Mouse (Mus musculus) C2C12 (cell line): ENCODE measurements around the gene Slc41a1. TPM values are rescaled to one million over a fixed set of nuclear protein-coding genes. Genes with fewer than 3 reads are reported as not detected.

Experiments used
- H3K27me3 ChIP-seq: one replicate; pipeline ENCODE4 v1.6.1; 2011; ENCODE audit not compliant: control insufficient read depth, insufficient read depth, insufficient read length
- H3K36me3 ChIP-seq: one replicate; pipeline ENCODE4 v1.6.1; 2011; ENCODE audit not compliant: control insufficient read depth, insufficient read depth
- H3K4me3 ChIP-seq: one replicate; pipeline ENCODE4 v1.5.1; 2011; ENCODE audit warnings: mild to moderate bottlenecking, control low read depth; ENCODE audit not compliant: poor library complexity, insufficient read depth, severe bottlenecking
- H3K79me2 ChIP-seq: one replicate; pipeline ENCODE4 v1.6.1; 2011; ENCODE audit not compliant: control insufficient read depth, insufficient read depth
- H3K79me3 ChIP-seq: one replicate; pipeline ENCODE4 v1.6.1; 2011; ENCODE audit warnings: low read depth, control low read depth
- H3ac ChIP-seq: one replicate; pipeline ENCODE3; 2011; ENCODE audit warnings: low read depth; ENCODE audit not compliant: control insufficient read depth, insufficient read length
- CEBPB ChIP-seq: IDR thresholded peaks from one replicate; pipeline ENCODE4 v1.6.1; 2011; ENCODE audit warnings: low read depth, mild to moderate bottlenecking, control low read depth, moderate library complexity
- CTCF ChIP-seq: IDR thresholded peaks from one replicate; pipeline ENCODE4 v1.5.1; 2011; ENCODE audit not compliant: control insufficient read depth, insufficient read depth, insufficient read length
- FOSL1 ChIP-seq: IDR thresholded peaks from one replicate; pipeline ENCODE4 v1.8.0; 2011; ENCODE audit warnings: mild to moderate bottlenecking, low read length; ENCODE audit not compliant: poor library complexity, insufficient read depth, severe bottlenecking
- MAX ChIP-seq: IDR thresholded peaks from one replicate; pipeline ENCODE4 v1.6.1; 2011; ENCODE audit warnings: mild to moderate bottlenecking, control low read depth
- MYOD1 ChIP-seq: IDR thresholded peaks from one replicate; pipeline ENCODE4 v1.6.1; 2011; ENCODE audit warnings: low read depth; ENCODE audit not compliant: control insufficient read depth, insufficient read length
- MYOG ChIP-seq: IDR thresholded peaks from one replicate; pipeline ENCODE4 v1.6.1; 2011; ENCODE audit not compliant: control insufficient read depth, insufficient read length; ENCODE audit errors: extremely low read depth
- USF1 ChIP-seq: IDR thresholded peaks from one replicate; pipeline ENCODE4 v1.6.1; 2011; ENCODE audit warnings: low read depth, mild to moderate bottlenecking, control low read depth, moderate library complexity
- polyA plus RNA-seq: library from polyadenylated mRNA; unstranded; fragments of >200 nt; fragmentation: generic; extraction: Trizol; gene quantifications from one replicate; pipeline ENCODE4 v1.2.1, GENCODE M21; 2012; ENCODE audit warnings: missing spikeins

The Slc41a1 gene
- polyA plus RNA-seq, 1 experiment, result 6.7 TPM

DNA sequence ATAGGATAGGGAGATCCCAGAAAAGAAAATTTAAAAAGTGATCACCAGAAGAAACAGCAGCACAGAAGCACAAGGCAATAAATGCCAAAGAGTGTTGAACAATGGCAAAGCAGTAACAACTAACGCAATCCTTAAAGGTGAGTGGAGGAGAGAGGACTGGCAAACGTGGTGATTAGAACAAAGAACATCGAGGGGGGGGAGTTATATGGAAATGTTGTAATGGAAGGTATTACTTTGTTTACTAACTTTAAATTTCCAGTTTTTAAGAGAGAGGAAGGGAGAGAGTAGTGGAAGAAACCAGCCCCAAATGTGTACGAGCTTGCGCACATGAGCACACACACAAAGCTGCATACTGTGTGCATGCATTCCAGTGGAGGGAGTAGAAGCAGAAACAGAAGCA, 38.3 kb downstream of the Slc41a1 start:
- no peaks in the 10 kb centered on the region for H3K79me2 ChIP-seq
- no peak overlapping the region for H3K4me3 ChIP-seq
- peaks cover 6% of the 10 kb centered on the region for H3K27me3 ChIP-seq
- H3K79me3 ChIP-seq, result no peaks in the 10 kb centered on the region
- no peak overlapping the region for H3ac ChIP-seq
- TF ChIP-seq MYOG (no peak), MAX (no peak), USF1 (no peak)
- no peaks in the 10 kb centered on the region for H3K36me3 ChIP-seq

DNA sequence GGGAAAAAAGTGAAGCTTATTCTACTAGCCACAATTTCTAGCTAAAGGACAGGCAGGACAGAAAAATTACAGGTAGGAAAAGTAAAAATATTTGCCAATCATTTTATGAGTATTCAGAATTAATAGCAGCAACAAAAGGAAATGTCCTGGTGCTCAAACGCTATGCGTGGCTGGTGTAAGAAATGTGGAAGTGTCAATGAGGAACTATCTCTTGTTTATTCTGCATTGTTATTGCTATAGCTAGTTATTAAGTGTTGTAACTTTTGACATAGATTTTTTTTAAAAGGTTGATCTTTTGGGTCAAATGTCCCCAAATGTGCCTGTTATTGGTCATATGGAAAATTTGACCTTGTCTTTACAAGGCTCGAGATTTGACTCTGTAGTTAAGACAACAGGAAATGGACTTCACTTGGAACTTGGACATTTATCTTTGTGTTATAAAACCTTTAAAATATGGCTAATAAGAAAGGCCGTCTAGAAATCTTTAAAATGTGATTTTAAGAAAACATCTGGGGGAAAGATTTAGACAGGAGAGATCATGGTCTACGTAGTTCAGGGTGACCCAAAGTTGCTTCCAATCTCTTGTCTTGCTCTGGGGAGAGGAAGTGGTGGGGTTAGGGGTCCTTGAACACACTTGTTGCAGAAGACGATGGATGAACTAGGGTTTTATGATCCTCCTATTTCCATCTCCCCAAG, 39.2 kb downstream of the Slc41a1 start:
- no peak for TF ChIP-seq USF1
- TF ChIP-seq MAX, result no peak
- TF ChIP-seq FOSL1, result no peak
- TF ChIP-seq MYOG, result no peak
- TF ChIP-seq CTCF, result no peak
- H3K79me2 ChIP-seq, result no peaks in the 10 kb centered on the region
- H3K27me3 ChIP-seq, result peaks cover 6% of the 10 kb centered on the region
- H3K36me3 ChIP-seq, result no peaks in the 10 kb centered on the region
- H3K4me3 ChIP-seq, result no peak overlapping the region
- H3ac ChIP-seq, result no peak overlapping the region
- no peaks in the 10 kb centered on the region for H3K79me3 ChIP-seq

DNA sequence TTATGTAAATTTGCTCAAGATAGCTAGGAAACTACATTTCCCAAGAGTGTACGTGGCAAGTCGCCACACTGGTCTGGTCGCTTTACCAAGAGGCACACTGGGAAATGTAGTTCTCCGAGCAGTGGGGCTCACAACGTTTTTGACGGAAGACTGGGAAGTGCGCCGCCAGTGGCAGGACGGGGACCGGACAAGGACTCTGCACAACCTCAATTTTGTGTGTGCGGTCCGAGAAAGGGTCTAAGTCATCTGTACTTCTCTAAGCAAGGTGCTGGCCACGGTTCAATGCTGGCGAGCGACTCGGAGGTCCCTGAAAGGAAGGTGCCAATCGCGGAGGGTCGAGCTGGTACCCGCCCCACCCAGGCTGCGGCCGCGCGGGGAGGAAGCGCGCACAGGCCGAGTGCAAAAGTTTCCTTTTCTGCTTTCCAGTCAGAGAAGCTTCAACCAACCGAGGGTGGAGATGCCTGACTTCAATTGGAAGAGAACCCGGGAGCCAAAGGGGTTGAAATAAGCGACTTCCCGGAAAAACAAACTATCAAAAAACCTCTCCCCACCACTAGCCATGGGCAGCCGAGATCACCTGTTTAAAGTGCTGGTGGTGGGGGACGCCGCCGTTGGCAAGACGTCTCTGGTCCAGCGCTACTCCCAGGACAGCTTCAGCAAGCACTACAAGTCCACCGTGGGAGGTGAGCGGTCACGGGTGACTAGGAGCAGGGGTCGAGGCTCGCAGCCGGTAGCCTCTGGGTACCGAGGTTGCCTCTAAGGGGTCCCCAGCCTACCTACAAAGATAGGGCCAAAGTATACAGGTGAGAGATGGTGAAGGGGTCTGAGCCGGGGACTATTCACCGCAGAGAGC, 40.0 kb downstream of the Slc41a1 start, which contains the start of gene Rab29:
Gene Rab29, plus strand, starts transcription at position 132 of the 853 bp plus-strand sequence.
- Histone ChIP-seq H3K4me3 (peak within 1 kb of the TSS; percentile 25), H3ac (peak within 1 kb of the TSS; percentile 43), H3K36me3 (no peaks in the 10 kb centered on the region), H3K79me2 (no peaks in the 10 kb centered on the region), H3K27me3 (peaks cover 3% of the 10 kb centered on the region), H3K79me3 (no peaks in the 10 kb centered on the region)
- peak; percentile 78 for TF ChIP-seq CTCF
- TF ChIP-seq CEBPB, result no peak
- TF ChIP-seq MYOD1, result no peak
- TF ChIP-seq MAX, result no peak
- TF ChIP-seq FOSL1, result no peak

DNA sequence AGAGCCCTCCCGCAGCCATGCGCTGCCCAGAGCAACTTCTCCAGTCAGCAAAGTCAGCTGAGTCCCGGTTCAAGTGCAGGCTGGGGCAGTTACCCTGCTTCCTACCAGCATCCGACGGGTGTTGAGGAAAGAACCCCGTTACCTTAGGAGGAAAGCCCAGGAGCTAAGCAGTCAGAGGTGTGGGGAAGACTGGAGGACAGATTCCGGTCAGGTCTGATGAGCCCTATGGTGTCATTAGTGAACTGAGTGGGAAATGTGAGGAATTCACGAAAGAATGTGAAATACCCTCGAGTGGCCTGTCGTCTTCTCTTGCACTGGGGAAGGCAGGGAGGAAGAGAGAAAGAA, 40.6 kb downstream of the Slc41a1 start:
- Histone ChIP-seq H3ac (no peak overlapping the region), H3K4me3 (no peak overlapping the region), H3K79me2 (no peaks in the 10 kb centered on the region), H3K79me3 (no peaks in the 10 kb centered on the region), H3K27me3 (peaks cover 3% of the 10 kb centered on the region), H3K36me3 (no peaks in the 10 kb centered on the region)
- TF ChIP-seq MAX (no peak), MYOD1 (no peak), CTCF (no peak), USF1 (no peak), MYOG (no peak), FOSL1 (no peak), CEBPB (no peak)

DNA sequence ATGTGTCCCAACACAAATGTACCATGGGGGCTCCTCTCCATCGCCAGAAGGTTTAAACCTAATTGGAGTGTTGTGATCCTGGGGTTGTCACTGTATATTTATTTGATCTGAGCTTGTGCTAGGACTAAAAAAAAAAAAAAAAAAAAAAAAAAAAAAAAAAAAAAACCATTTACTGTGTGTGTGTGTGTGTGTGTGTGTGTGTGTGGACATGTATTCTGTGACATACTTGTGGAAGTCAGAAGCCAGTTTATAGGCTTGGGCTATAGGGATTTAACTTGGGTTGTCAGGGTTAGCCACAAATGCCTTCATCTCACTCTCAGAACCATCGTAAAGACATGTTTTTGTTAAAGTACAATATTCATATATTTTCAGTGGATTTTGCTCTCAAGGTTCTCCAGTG, 42.3 kb downstream of the Slc41a1 start:
- TF ChIP-seq USF1 (no peak), MYOG (no peak), FOSL1 (no peak), MYOD1 (no peak), CTCF (no peak), CEBPB (no peak), MAX (no peak)
- H3K27me3 ChIP-seq, result peaks cover 3% of the 10 kb centered on the region
- no peaks in the 10 kb centered on the region for H3K79me2 ChIP-seq
- no peak overlapping the region for H3ac ChIP-seq
- H3K79me3 ChIP-seq, result no peaks in the 10 kb centered on the region
- no peaks in the 10 kb centered on the region for H3K36me3 ChIP-seq
- no peak overlapping the region for H3K4me3 ChIP-seq

DNA sequence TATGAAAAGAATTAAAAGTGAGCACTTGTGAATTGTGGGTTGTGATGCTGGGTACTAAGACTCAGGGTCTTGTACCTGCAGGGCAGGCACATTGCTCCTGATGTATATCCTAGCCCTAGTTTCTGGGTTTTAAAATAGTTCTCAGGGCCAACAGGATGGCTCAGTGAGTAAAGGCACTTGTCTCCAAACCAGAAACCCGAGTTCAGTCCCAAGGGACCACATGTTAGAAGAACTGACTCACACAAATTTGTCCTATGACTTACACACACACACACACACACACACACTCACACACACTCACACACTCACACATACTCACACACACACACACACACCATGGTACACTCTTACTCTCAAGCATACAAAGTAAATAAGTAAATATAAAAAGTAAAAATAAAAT, 45.6 kb downstream of the Slc41a1 start:
- H3K79me2 ChIP-seq, result no peaks in the 10 kb centered on the region
- TF ChIP-seq FOSL1 (no peak), MYOG (no peak), USF1 (no peak), CTCF (no peak), CEBPB (no peak), MAX (no peak), MYOD1 (no peak)
- H3K27me3 ChIP-seq, result peaks cover 3% of the 10 kb centered on the region
- no peak overlapping the region for H3ac ChIP-seq
- no peak overlapping the region for H3K4me3 ChIP-seq
- no peaks in the 10 kb centered on the region for H3K79me3 ChIP-seq
- H3K36me3 ChIP-seq, result no peaks in the 10 kb centered on the region
